Mouse (Mus musculus): ENCODE measurements at regions not wholly inside any gene's neighbourhood (a gene's known extent, or its start where the extent isn't known, plus 50 kb on each side); places are given as distances from the start of the nearest gene placed in this dataset. TPM values are rescaled to one million over a fixed set of nuclear protein-coding genes. Genes with fewer than 3 reads are reported as not detected.
"Not testable (repeated sequence)": the region's sequence is repeated elsewhere in the genome, so short reads cannot be mapped to it uniquely, and the experiment has no call there.

DNA sequence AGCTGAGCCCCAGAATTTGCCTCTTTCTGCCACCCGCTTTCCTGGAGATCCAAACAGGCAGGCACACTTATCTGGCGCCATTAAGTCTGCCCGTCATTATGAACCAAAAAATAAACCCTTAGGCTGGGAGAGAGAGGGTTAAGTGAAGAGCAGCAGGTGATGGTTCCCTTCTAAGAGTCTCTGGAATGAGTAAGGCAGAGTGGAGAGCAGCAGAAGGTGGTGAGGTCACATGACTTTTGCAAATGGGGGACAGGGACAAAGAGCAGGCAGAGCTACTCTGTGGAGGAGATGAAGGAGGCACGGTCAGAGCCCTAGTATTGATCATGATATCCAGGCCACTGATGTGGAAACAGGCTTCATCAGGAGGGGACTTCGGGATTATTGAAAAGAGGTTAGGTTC is 64.2 kb upstream of the Gadl1 start:
- no peak overlapping the region for H3K4me3 ChIP-seq (ENCODE audit: low read depth, low read length)
- ATAC-seq (replicated peaks; ENCODE audit: low FRiP score, low TSS enrichment, low read depth): no peak
- H3K4me1 ChIP-seq (replicated peaks; ENCODE audit: control insufficient read depth, insufficient read depth, low read length): no peaks in the 10 kb centered on the region
- 79% methylated on average over 5 of the region's 5 CpGs for WGBS
- no peaks in the 10 kb centered on the region for H3K36me3 ChIP-seq (ENCODE audit: control insufficient read depth, insufficient read depth, low read length)
- H3K27me3 ChIP-seq (replicated peaks; ENCODE audit: control insufficient read depth, insufficient read depth, low read length): no peaks in the 10 kb centered on the region
- H3K27ac ChIP-seq (ENCODE audit: low read depth): no peak overlapping the region
- DNase-seq (ENCODE audit: low spot score): no peak
- no peaks in the 10 kb centered on the region for H3K9me3 ChIP-seq (ENCODE audit: control insufficient read depth, low read length)
- no peak overlapping the region for H3K9ac ChIP-seq (ENCODE audit: low read length)
- no peak overlapping the region for H3K4me2 ChIP-seq (ENCODE audit: low read length)

DNA sequence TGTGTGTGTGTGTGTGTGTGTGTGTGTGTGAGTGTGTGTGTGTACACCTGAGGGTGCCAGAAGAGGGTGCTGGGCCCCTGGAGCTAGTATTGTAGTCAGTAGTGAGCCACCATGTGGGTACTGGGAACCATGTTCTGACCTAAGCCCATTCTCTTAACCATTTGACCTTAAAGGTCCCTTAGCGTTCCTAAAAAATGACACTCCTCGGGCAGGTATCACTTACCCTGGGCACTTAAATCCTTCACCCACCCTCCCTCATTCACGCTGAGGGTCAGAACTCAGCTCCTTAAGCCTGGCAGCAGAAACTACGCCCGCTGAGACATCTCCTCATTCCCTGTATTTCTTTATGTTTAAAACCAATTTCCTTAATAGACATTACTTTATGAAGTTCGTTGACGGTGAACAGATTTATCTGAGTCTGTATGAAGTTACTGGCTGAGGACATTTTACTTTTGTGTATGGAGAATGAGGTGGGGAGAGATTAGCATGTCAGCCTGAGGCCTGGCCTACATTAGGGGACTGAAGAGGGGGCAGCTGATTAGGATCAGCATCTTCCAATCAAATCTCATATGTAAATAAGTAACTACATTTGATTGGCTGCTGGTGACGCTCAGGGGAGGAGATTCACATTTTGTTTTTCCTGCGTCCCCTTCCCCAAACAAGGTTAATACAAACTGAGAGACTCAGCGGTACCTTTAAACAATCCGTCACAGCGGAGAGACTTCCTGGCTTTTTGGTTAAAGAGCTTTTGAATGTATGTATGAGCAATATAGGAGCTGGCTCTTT is 61.8 kb upstream of the Gadl1 start:
- 34% methylated on average over 12 of the region's 12 CpGs for WGBS
- Histone ChIP-seq H3K9ac (ENCODE audit: low read length) (peak overlapping the region; percentile 10; the same call in 1 of the 2 replicates), H3K4me1 (replicated peaks; ENCODE audit: control insufficient read depth, insufficient read depth, low read length) (no peaks in the 10 kb centered on the region), H3K4me3 (ENCODE audit: low read depth, low read length) (peak overlapping the region; percentile 29), H3K27ac (ENCODE audit: low read depth) (no peak overlapping the region), H3K36me3 (ENCODE audit: control insufficient read depth, insufficient read depth, low read length) (no peaks in the 10 kb centered on the region), H3K9me3 (ENCODE audit: control insufficient read depth, low read length) (no peaks in the 10 kb centered on the region), H3K4me2 (ENCODE audit: low read length) (peak overlapping the region; percentile 45), H3K27me3 (replicated peaks; ENCODE audit: control insufficient read depth, insufficient read depth, low read length) (no peaks in the 10 kb centered on the region)
- DNase-seq (ENCODE audit: low spot score) (no peak), ATAC-seq (replicated peaks; ENCODE audit: low FRiP score, low TSS enrichment, low read depth) (peak; percentile 78)

DNA sequence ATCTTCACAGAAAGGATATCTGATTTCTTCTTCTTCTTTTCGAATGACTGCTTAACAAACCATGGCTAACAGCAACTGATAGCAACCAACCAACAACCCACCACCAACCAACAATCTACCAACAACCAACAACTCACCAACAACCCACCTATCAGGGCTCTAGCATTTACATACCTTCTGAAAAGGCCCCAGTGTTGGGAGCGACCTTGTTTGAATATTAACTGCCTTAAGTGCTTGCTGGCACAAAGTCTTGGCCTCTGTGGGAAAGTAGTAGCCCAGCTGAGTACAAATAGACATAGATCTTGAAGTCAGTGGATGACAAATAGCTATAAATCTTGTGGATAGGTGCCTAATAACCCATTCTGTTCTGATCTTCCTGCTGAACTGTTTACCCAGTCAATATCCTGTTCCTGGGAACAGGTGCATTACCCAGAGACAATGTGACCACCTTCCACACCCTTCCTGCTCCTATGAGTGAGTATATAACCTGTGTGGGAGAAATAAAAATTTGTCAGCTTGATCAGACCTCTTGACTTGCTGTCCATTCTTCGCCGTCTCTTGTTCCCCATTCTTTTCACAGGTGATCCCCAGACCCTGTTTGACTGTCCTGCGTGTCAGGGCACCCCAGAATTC is 55.9 kb upstream of the Gadl1 start:
- H3K4me2 ChIP-seq (ENCODE audit: low read length); H3K4me1 ChIP-seq (replicated peaks; ENCODE audit: control insufficient read depth, insufficient read depth, low read length); H3K4me3 ChIP-seq (ENCODE audit: low read depth, low read length); DNase-seq (ENCODE audit: low spot score); H3K9ac ChIP-seq (ENCODE audit: low read length); ATAC-seq (replicated peaks; ENCODE audit: low FRiP score, low TSS enrichment, low read depth); H3K27me3 ChIP-seq (replicated peaks; ENCODE audit: control insufficient read depth, insufficient read depth, low read length); H3K9me3 ChIP-seq (ENCODE audit: control insufficient read depth, low read length); H3K36me3 ChIP-seq (ENCODE audit: control insufficient read depth, insufficient read depth, low read length); H3K27ac ChIP-seq (ENCODE audit: low read depth): not testable (repeated sequence)
- 81% methylated on average over 5 of the region's 5 CpGs for WGBS

DNA sequence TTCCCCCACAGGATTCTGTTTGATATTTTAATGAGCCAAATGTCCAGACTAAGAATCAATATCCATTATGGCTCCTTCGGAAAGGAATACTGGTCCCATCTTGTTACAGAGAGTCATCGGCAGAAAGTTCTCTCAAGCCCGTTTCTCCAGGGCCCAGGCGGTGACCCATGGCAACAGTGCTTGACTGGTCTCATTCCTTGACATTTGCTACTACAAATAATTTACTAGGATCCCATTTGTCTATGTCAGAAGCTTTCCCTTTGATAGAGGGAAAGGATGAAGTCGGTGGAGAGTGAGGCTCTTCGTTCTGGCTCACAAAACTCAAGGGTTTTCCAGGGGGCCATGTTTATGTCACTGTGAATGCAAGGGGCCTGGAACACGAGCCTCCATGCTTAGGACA is 52.0 kb upstream of the Gadl1 start:
- DNase-seq (ENCODE audit: low spot score) (no peak), ATAC-seq (replicated peaks; ENCODE audit: low FRiP score, low TSS enrichment, low read depth) (no peak)
- no peaks in the 10 kb centered on the region for H3K36me3 ChIP-seq (ENCODE audit: control insufficient read depth, insufficient read depth, low read length)
- H3K27ac ChIP-seq (ENCODE audit: low read depth): no peak overlapping the region
- H3K9ac ChIP-seq (ENCODE audit: low read length): no peak overlapping the region
- H3K4me2 ChIP-seq (ENCODE audit: low read length): no peak overlapping the region
- H3K27me3 ChIP-seq (replicated peaks; ENCODE audit: control insufficient read depth, insufficient read depth, low read length): no peaks in the 10 kb centered on the region
- WGBS: 74% methylated on average over 7 of the region's 7 CpGs
- H3K4me1 ChIP-seq (replicated peaks; ENCODE audit: control insufficient read depth, insufficient read depth, low read length): no peaks in the 10 kb centered on the region
- no peak overlapping the region for H3K4me3 ChIP-seq (ENCODE audit: low read depth, low read length)
- H3K9me3 ChIP-seq (ENCODE audit: control insufficient read depth, low read length): no peaks in the 10 kb centered on the region

DNA sequence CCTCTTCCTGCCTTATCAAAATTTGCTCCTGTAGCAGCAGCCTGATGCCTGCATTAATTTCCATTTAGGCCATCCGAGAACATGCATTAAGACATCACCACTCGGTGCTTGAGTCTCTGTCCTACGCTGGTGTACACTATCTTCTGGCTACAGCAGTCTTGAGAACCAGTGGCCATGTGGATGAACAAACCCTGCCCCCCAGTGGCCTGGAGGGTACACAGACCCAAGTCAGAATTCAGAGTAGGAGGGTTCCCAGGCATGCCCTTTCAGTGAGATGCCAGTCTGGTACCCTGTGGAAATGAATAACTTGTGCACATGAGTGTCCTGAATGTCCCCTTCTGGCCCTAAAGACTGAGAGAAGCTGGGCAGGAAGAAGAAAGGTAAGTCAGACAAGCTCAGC is 50.4 kb upstream of the Gadl1 start:
- ATAC-seq (replicated peaks; ENCODE audit: low FRiP score, low TSS enrichment, low read depth): no peak
- H3K4me2 ChIP-seq (ENCODE audit: low read length): no peak overlapping the region
- H3K9me3 ChIP-seq (ENCODE audit: control insufficient read depth, low read length): no peaks in the 10 kb centered on the region
- no peaks in the 10 kb centered on the region for H3K27me3 ChIP-seq (replicated peaks; ENCODE audit: control insufficient read depth, insufficient read depth, low read length)
- 79% methylated on average over 3 of the region's 3 CpGs for WGBS
- no peak overlapping the region for H3K27ac ChIP-seq (ENCODE audit: low read depth)
- DNase-seq (ENCODE audit: low spot score): no peak
- no peak overlapping the region for H3K4me3 ChIP-seq (ENCODE audit: low read depth, low read length)
- no peaks in the 10 kb centered on the region for H3K36me3 ChIP-seq (ENCODE audit: control insufficient read depth, insufficient read depth, low read length)
- no peaks in the 10 kb centered on the region for H3K4me1 ChIP-seq (replicated peaks; ENCODE audit: control insufficient read depth, insufficient read depth, low read length)
- H3K9ac ChIP-seq (ENCODE audit: low read length): no peak overlapping the region

MicroRNAs encoded in the stretch of these regions (microRNA counts, 519-probe panel; counts per million panel counts)
- 2,713 counts per million, percentile 30 among the panel's probes with 10 or more counts for microRNA mmu-miR-467h+mmu-miR-669d+mmu-miR-669l

Small RNA genes lying in the stretch of these regions (microRNA-seq; reads per million reads assigned to microRNA genes)
- gene Gm22243 (not detected), gene Gm25510 (not detected), gene Gm26303 (not detected), gene Mir467h (not detected)
